Mouse (Mus musculus) brain, embryonic 14.5 days (tissue): ENCODE results near the gene 4921524J17Rik.

Source experiments
- CTCF ChIP-seq: fragments of 200-500 bp; IDR thresholded peaks from 2 replicates; pipeline ENCODE4 v1.5.1; 2012; ENCODE audit warnings: inconsistent platforms, mild to moderate bottlenecking, moderate library complexity, borderline replicate concordance; ENCODE audit not compliant: insufficient read depth, insufficient read length; ENCODE audit errors: extremely low read depth
- POLR2A ChIP-seq: fragments of 200-500 bp; IDR thresholded peaks from 2 replicates; pipeline ENCODE4 v1.6.1; 2012; ENCODE audit warnings: mild to moderate bottlenecking, inconsistent platforms, borderline replicate concordance; ENCODE audit not compliant: poor library complexity, insufficient read depth, insufficient read length, severe bottlenecking; ENCODE audit errors: extremely low read depth

DNA sequence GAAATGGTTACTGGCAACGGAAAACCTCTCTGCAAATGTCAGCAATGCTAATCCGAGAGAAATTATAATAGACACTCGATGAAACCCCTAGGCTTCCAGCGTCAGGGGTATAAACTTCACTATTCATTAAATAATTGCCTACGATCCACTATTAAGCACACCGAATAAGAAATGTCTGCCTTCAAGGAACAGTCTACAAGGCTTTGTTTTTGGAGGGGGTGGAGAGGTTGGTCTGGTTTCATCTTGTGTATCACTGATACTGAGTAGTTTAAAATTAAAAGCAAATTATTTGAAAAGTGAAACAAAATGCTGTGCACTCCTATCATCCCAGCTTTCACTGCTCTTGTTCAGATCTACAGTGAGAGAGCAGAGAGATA lies 372 bp upstream of the 4921524J17Rik start:
- TF ChIP-seq POLR2A (no peak), CTCF (no peak)
